Mouse (Mus musculus): ENCODE data around the gene Plekhn1. TPM values are rescaled to one million over a fixed set of nuclear protein-coding genes. Genes with fewer than 3 reads are reported as not detected.

Plekhn1 gene
- 10.6 TPM for polyA plus RNA-seq (2012; fragmentation: generic; extraction: Trizol)

DNA sequence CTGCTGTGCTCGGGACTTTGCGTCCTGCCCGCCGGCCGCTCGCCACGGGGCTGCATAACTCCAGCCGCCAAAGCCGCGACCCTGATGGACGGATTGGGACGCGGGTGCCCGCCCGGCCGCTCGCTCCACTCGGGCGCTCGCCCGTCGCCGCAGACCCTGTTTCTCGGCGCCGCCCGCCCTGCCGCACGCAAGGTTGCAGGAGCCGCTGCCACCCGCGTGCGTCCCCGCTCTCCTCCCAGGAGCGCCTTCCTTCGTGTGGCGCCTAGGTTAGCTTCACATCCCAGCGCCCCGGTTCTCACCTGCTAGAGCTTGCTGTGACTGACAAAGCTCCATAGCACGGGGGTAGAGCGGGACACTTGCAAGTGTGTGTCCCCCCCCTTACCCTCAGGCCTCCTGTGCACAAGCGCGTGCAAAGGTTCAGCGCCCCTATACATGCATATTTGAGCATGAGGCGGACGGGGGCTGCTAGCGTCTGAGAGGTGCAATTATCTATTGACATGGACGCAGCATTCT lies at the start of gene Plekhn1:
Plekhn1 (minus strand) TSS at position 157 of the 513 bp plus-strand sequence.
- Histone ChIP-seq H3K27me3 (ENCODE audit: control insufficient read depth, insufficient read depth, insufficient read length) (no peaks in the 10 kb centered on the region), H3K4me2 (ENCODE audit: low read depth) (peak within 1 kb of the TSS; percentile 96), H3ac (ENCODE audit: control insufficient read depth, insufficient read length) (peak within 1 kb of the TSS; percentile 66), H3K4me3 (peak within 1 kb of the TSS; percentile 55), H3K36me3 (ENCODE audit: control insufficient read depth, insufficient read depth) (no peaks in the 10 kb centered on the region), H3K79me2 (ENCODE audit: control insufficient read depth, insufficient read depth) (peaks cover 3% of the 10 kb centered on the region)
- TF ChIP-seq MYOG (IDR thresholded peaks at IDR 0.05; ENCODE audit: control insufficient read depth in 1 of 3, insufficient read depth in 1 of 3, insufficient read length in 2 of 3, low read depth in 2 of 3) (peak in 1 of 3 experiments; percentile 58), SRF (IDR thresholded peaks at IDR 0.05; ENCODE audit: control insufficient read depth, insufficient read length, low read depth) (no peak), POLR2A (IDR thresholded peaks at IDR 0.05; ENCODE audit: insufficient read length, low read depth) (peak; percentile 56)

DNA sequence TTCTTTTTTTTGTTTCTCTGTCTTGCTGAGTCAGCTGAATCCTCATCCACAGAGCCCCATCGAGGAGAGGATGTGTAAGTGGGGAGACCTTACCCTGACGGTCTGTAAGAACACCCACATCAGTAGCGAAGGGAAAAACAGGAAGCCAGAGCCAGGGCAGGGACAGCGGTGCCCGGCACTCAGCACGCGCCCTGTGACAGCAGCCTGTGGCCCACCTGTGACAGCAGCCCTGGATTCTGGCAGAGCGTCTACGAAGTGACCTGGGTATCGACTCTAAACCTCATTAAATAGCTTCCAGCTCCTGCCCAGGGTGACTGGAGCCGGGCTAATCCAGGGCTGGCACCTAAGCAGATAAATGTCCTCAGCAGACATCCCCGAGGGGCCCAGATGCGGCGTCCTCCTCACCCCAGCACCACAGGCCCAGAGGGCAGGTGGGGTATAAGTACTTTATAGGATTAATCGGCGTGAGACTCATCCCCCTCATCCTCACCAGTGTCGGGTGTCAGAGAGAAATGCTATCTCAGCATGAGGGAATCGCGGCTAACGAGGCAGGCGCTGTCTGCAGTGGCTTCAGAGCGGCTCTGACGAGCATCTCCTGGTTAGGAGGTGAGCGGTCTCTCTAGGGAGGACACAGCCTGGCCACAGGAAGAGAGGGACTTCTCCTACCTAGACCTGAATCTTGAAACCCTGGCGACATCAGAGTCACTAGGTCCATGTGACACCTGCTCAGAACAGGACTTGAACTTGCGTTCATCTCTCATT lies 20.6 kb upstream of the Plekhn1 start, which contains the start of gene Samd11:
Samd11 (minus strand) TSS at position 580 of the 762 bp plus-strand sequence.
- no peaks in the 10 kb centered on the region for H3K79me2 ChIP-seq (ENCODE audit: control insufficient read depth, insufficient read depth)
- H3K27me3 ChIP-seq (ENCODE audit: control insufficient read depth, insufficient read depth, insufficient read length): no peaks in the 10 kb centered on the region
- no peak for TF ChIP-seq MYOG (IDR thresholded peaks at IDR 0.05; ENCODE audit: control insufficient read depth in 1 of 3, insufficient read depth in 1 of 3, insufficient read length in 2 of 3, low read depth in 2 of 3)
- no peak for TF ChIP-seq CEBPB (IDR thresholded peaks at IDR 0.05; ENCODE audit: insufficient read depth, poor library complexity, severe bottlenecking)
- TF ChIP-seq TCF12 (IDR thresholded peaks at IDR 0.05; ENCODE audit: insufficient read depth, poor library complexity, severe bottlenecking): no peak
- no peak for TF ChIP-seq POLR2A (IDR thresholded peaks at IDR 0.05; ENCODE audit: insufficient read length, low read depth)
- no peak for TF ChIP-seq E2F4 (IDR thresholded peaks at IDR 0.05; ENCODE audit: insufficient read depth)
- TF ChIP-seq MYOD1 (IDR thresholded peaks at IDR 0.05; ENCODE audit: control insufficient read depth in 1 of 3, insufficient read length in 2 of 3, low read depth in 2 of 3): no peak
- no peak for TF ChIP-seq REST (IDR thresholded peaks at IDR 0.05; ENCODE audit: insufficient read depth, insufficient read length)
- TF ChIP-seq SRF (IDR thresholded peaks at IDR 0.05; ENCODE audit: control insufficient read depth, insufficient read length, low read depth): no peak
- TF ChIP-seq TCF3 (IDR thresholded peaks at IDR 0.05; ENCODE audit: insufficient read length, low read depth): no peak
- no peak for TF ChIP-seq USF1 (IDR thresholded peaks at IDR 0.05; ENCODE audit: low read depth)
- TF ChIP-seq MAX (IDR thresholded peaks at IDR 0.05; ENCODE audit: low read depth): no peak
- H3K4me3 ChIP-seq: no peak within 1 kb of the TSS
- H3K36me3 ChIP-seq (ENCODE audit: control insufficient read depth, insufficient read depth): no peaks in the 10 kb centered on the region
- no peak within 1 kb of the TSS for H3ac ChIP-seq (ENCODE audit: control insufficient read depth, insufficient read length)
- no peak within 1 kb of the TSS for H3K4me2 ChIP-seq (ENCODE audit: low read depth)

DNA sequence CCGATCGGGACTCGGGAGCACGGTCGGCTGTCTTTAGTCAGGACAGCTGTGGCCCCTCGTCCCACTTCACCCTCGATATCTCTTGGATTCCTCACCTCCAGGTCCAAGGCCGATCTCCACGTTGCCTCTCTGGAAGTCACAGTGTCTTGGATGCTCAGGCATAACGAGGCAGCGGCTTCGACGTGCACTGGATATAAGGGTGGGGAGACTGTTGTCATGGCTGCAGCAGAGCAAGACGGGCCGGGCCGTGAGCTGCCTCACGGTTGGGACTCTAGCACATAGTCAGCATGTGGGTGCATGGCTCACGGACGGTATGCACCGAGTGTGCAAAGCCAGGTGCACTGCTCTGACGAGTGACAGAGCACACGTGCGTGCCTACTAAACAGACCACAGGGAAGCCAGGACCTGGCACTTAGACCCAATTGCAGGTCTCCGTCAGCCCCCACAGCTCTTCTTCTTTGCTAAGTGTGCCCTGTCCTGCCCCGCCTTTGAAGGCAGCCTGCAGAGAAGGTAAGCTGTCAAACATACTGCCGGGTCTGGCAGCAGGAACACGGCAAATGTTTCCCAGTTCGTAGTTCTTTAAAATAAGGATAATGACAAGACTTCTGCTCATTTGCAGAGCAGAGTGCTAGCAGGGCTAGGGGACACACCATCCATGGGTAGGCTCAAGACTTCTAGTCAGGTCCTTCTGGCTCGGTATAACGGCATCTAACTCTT lies 19.9 kb upstream of the Plekhn1 start:
- Histone ChIP-seq H3K4me2 (ENCODE audit: low read depth) (no peak overlapping the region), H3K79me2 (ENCODE audit: control insufficient read depth, insufficient read depth) (no peaks in the 10 kb centered on the region), H3K4me3 (no peak overlapping the region), H3ac (ENCODE audit: control insufficient read depth, insufficient read length) (no peak overlapping the region), H3K36me3 (ENCODE audit: control insufficient read depth, insufficient read depth) (no peaks in the 10 kb centered on the region), H3K27me3 (ENCODE audit: control insufficient read depth, insufficient read depth, insufficient read length) (no peaks in the 10 kb centered on the region)
- no peak for TF ChIP-seq REST (IDR thresholded peaks at IDR 0.05; ENCODE audit: insufficient read depth, insufficient read length)

DNA sequence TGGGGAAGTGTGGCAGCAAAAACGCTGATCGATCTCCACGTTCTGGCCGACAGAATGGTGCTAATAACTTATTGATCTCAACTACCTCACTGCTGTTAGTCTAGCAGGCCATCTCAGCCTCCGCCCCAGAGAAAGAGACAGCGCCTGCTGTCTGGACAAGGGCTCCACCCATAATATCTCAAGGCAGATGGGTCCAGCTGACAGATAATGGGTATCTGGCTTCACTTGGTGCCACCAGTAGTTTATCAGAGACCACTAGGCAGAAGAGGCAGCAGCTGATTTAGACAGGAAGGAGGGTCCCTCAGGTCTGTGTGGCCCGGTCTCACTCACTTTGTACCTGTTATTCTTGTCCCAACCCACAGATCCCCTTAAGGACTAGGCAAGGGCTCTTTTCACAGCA lies 18.4 kb upstream of the Plekhn1 start:
- Histone ChIP-seq H3K27me3 (ENCODE audit: control insufficient read depth, insufficient read depth, insufficient read length) (no peaks in the 10 kb centered on the region), H3K4me2 (ENCODE audit: low read depth) (no peak overlapping the region), H3K4me3 (no peak overlapping the region), H3ac (ENCODE audit: control insufficient read depth, insufficient read length) (no peak overlapping the region), H3K79me2 (ENCODE audit: control insufficient read depth, insufficient read depth) (no peaks in the 10 kb centered on the region), H3K36me3 (ENCODE audit: control insufficient read depth, insufficient read depth) (no peaks in the 10 kb centered on the region)
- TF ChIP-seq POLR2A (IDR thresholded peaks at IDR 0.05; ENCODE audit: insufficient read length, low read depth) (no peak), MAX (IDR thresholded peaks at IDR 0.05; ENCODE audit: low read depth) (no peak), POLR2AphosphoS2 (IDR thresholded peaks at IDR 0.05; ENCODE audit: insufficient read length, low read depth) (no peak), MYOD1 (IDR thresholded peaks at IDR 0.05; ENCODE audit: control insufficient read depth in 1 of 3, insufficient read length in 2 of 3, low read depth in 2 of 3) (no peak), TCF12 (IDR thresholded peaks at IDR 0.05; ENCODE audit: insufficient read depth, poor library complexity, severe bottlenecking) (no peak), USF1 (IDR thresholded peaks at IDR 0.05; ENCODE audit: low read depth) (no peak), TCF3 (IDR thresholded peaks at IDR 0.05; ENCODE audit: insufficient read length, low read depth) (no peak), CEBPB (IDR thresholded peaks at IDR 0.05; ENCODE audit: insufficient read depth, poor library complexity, severe bottlenecking) (no peak), REST (IDR thresholded peaks at IDR 0.05; ENCODE audit: insufficient read depth, insufficient read length) (no peak), SRF (IDR thresholded peaks at IDR 0.05; ENCODE audit: control insufficient read depth, insufficient read length, low read depth) (no peak), E2F4 (IDR thresholded peaks at IDR 0.05; ENCODE audit: insufficient read depth) (no peak), MYOG (IDR thresholded peaks at IDR 0.05; ENCODE audit: control insufficient read depth in 1 of 3, insufficient read depth in 1 of 3, insufficient read length in 2 of 3, low read depth in 2 of 3) (no peak)

DNA sequence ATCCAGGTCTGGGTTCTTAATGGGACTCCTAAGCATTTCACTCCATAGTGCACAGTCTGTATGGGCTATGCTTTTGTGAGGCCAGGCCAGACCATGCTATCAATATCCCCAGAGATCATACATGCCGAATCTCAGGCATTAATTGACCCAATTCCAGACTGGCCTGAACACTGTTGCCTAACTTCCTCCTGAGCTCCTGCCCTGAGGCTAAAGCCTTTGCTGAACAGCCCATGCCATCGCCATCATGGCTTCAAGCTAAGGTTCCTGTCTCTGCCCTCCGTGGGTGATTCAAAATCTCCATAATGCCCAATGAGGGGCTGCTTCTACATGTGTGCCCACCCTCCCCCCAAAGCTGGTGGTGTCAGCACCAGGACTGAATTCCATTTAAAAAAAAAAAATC lies 18.0 kb upstream of the Plekhn1 start:
- no peaks in the 10 kb centered on the region for H3K36me3 ChIP-seq (ENCODE audit: control insufficient read depth, insufficient read depth)
- H3ac ChIP-seq (ENCODE audit: control insufficient read depth, insufficient read length): no peak overlapping the region
- no peaks in the 10 kb centered on the region for H3K27me3 ChIP-seq (ENCODE audit: control insufficient read depth, insufficient read depth, insufficient read length)
- no peaks in the 10 kb centered on the region for H3K79me2 ChIP-seq (ENCODE audit: control insufficient read depth, insufficient read depth)
- no peak for TF ChIP-seq MYOD1 (IDR thresholded peaks at IDR 0.05; ENCODE audit: control insufficient read depth in 1 of 3, insufficient read length in 2 of 3, low read depth in 2 of 3)
- no peak for TF ChIP-seq POLR2A (IDR thresholded peaks at IDR 0.05; ENCODE audit: insufficient read length, low read depth)
- no peak for TF ChIP-seq SRF (IDR thresholded peaks at IDR 0.05; ENCODE audit: control insufficient read depth, insufficient read length, low read depth)
- no peak for TF ChIP-seq REST (IDR thresholded peaks at IDR 0.05; ENCODE audit: insufficient read depth, insufficient read length)
- no peak for TF ChIP-seq TCF3 (IDR thresholded peaks at IDR 0.05; ENCODE audit: insufficient read length, low read depth)
- TF ChIP-seq POLR2AphosphoS2 (IDR thresholded peaks at IDR 0.05; ENCODE audit: insufficient read length, low read depth): no peak
- no peak for TF ChIP-seq MAX (IDR thresholded peaks at IDR 0.05; ENCODE audit: low read depth)
- TF ChIP-seq CEBPB (IDR thresholded peaks at IDR 0.05; ENCODE audit: insufficient read depth, poor library complexity, severe bottlenecking): no peak
- TF ChIP-seq E2F4 (IDR thresholded peaks at IDR 0.05; ENCODE audit: insufficient read depth): no peak
- TF ChIP-seq USF1 (IDR thresholded peaks at IDR 0.05; ENCODE audit: low read depth): no peak
- no peak for TF ChIP-seq TCF12 (IDR thresholded peaks at IDR 0.05; ENCODE audit: insufficient read depth, poor library complexity, severe bottlenecking)
- no peak for TF ChIP-seq MYOG (IDR thresholded peaks at IDR 0.05; ENCODE audit: control insufficient read depth in 1 of 3, insufficient read depth in 1 of 3, insufficient read length in 2 of 3, low read depth in 2 of 3)
- no peak overlapping the region for H3K4me2 ChIP-seq (ENCODE audit: low read depth)
- no peak overlapping the region for H3K4me3 ChIP-seq
